Mouse (Mus musculus): ENCODE results near the gene Sox18. TPM values are rescaled to one million over a fixed set of nuclear protein-coding genes. Genes with fewer than 3 reads are reported as not detected.

Sox18 gene
- 10 to 100 TPM; 10.9 to 11.2 TPM for total RNA-seq (2021)
- long read RNA-seq, experiment 1, partial matches to known transcripts: 0 of 4 reads
- long read RNA-seq, experiment 1, other reads (novel, unspliced or antisense): 0 of 4 reads
- long read RNA-seq, experiment 2, partial matches to known transcripts: 0 of 2 reads
- long read RNA-seq, experiment 2, other reads (novel, unspliced or antisense): 0 of 2 reads

- Histone ChIP-seq H3K4me3 (peak within 1 kb of the TSS; percentile 40), H3K27ac (peak within 1 kb of the TSS; percentile 59)
- DNase-seq (ENCODE audit: extremely low spot score in 1 of 2, low spot score in 2 of 2): peak in 1 of 2 experiments; percentile 43
- intact Hi-C loops (cut with DNase I): no loop called here
- TF ChIP-seq CTCF (IDR thresholded peaks at IDR 0.05): no peak
Observed at GRCm38 (mm10) chr2:181671326-181671725, at the start of gene Sox18. TSS of gene Sox18 (minus strand) at chr2:181671640.

- Histone ChIP-seq H3K4me3 (no peak overlapping the region), H3K27ac (no peak overlapping the region)
- intact Hi-C loops (cut with DNase I): loop anchor here (10.0 kb wide), 1 partner anchor 114 kb away; the partner anchor contains the start of gene Pcmtd2
- no peak for DNase-seq (ENCODE audit: extremely low spot score in 1 of 2, low spot score in 2 of 2)
- no peak for TF ChIP-seq CTCF (IDR thresholded peaks at IDR 0.05)
Observed at GRCm38 (mm10) chr2:181721200-181721599, 49.8 kb upstream of the Sox18 start.

DNA sequence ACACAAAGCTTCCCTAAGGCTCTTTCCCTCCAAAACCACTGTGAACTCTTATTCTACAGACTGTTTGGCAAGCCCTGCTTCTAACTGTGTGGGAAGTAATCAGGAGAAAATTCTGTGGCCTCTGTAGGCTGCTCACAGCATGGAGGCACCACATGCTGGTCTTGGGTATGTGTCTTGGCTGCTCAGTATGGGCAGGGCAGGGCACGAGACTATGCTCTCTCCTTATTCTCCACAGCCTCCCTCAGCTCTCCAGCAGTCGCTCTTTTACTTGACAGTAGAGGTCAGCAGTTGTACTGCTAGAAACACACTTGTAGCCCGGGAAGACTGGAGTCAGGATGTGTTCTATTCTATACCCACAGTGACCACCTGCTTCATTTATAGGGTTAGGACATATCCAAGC is 48.6 kb upstream of the Sox18 start:
- intact Hi-C loops (cut with DNase I): loop anchor here (10.0 kb wide), 1 partner anchor 115 kb away; the partner anchor contains the start of gene Pcmtd2
- Histone ChIP-seq H3K4me3 (no peak overlapping the region), H3K27ac (no peak overlapping the region)
- TF ChIP-seq CTCF (IDR thresholded peaks at IDR 0.05): no peak; the same call in none of the 2 replicates
- no peak for DNase-seq (ENCODE audit: extremely low spot score in 1 of 2, low spot score in 2 of 2)

DNA sequence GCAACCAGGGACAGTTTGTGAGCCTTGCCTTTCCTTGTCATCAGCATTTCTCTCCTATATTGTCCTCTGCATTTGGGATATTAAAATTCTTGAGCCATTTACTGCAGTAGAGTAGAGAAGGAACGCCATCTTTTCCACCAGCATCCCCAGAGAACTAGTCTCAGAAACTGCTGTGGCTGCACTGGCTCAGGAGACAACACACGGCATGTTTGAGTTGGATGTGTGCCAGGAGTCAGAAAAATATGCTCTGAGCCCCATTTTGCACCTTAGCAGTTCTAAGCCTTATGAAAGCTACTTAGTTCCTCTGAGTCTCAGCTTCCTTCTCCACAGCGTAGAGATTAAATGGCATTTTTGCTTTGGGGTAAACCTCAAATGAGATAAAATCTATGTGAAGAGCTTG is 45.6 kb upstream of the Sox18 start:
- DNase-seq (ENCODE audit: extremely low spot score in 1 of 2, low spot score in 2 of 2): no peak
- Histone ChIP-seq H3K4me3 (no peak overlapping the region), H3K27ac (no peak overlapping the region)
- intact Hi-C loops (cut with DNase I): no loop called here
- no peak for TF ChIP-seq CTCF (IDR thresholded peaks at IDR 0.05)

- TF ChIP-seq CTCF (IDR thresholded peaks at IDR 0.05): no peak
- DNase-seq (ENCODE audit: extremely low spot score in 1 of 2, low spot score in 2 of 2): no peak
- peak overlapping the region; percentile 58 for H3K4me3 ChIP-seq
- H3K27ac ChIP-seq: peak overlapping the region; percentile 93
- intact Hi-C loops (cut with DNase I): no loop called here
Observed at GRCm38 (mm10) chr2:181715382-181715781, 43.9 kb upstream of the Sox18 start.

DNA sequence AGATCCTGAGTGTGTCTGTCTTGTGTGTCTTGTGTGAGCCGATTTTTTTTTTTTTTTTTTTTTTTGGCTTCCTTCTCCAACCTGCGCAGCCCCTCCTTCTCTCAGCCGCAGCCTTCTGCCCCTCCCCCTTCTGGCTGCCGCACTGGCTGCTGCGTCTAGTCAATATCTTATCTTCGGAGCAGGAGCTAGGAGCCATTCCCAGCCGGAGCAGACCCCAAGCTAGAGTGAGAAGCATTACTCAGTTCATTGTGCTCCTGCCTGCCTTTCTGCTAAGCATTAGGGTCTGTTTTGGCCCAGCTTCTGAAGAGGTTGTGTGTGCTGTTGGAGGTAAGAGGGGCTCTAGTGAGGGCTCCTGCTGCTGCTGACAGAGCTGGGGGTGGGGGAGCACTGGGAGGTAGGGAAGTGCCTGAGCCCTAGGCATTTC is 43.5 kb upstream of the Sox18 start, which contains the start of gene Oprl1:
Gene Oprl1 (plus strand): TSS at position 114 of the 424 bp plus-strand sequence.
- H3K27ac ChIP-seq: peak within 1 kb of the TSS; percentile 93
- intact Hi-C loops (cut with DNase I): no loop called here
- DNase-seq (ENCODE audit: extremely low spot score in 1 of 2, low spot score in 2 of 2): peak; percentile 71 to 75
- peak within 1 kb of the TSS; percentile 58 for H3K4me3 ChIP-seq
- TF ChIP-seq CTCF (IDR thresholded peaks at IDR 0.05): no peak

GRCm38 (mm10) chr2:181713749-181714148 is 42.3 kb upstream of the Sox18 start:
- peak; percentile 49 to 51 for DNase-seq (ENCODE audit: extremely low spot score in 1 of 2, low spot score in 2 of 2)
- no peak for TF ChIP-seq CTCF (IDR thresholded peaks at IDR 0.05)
- Histone ChIP-seq H3K4me3 (no peak overlapping the region), H3K27ac (peak overlapping the region; percentile 93)
- intact Hi-C loops (cut with DNase I): no loop called here

DNA sequence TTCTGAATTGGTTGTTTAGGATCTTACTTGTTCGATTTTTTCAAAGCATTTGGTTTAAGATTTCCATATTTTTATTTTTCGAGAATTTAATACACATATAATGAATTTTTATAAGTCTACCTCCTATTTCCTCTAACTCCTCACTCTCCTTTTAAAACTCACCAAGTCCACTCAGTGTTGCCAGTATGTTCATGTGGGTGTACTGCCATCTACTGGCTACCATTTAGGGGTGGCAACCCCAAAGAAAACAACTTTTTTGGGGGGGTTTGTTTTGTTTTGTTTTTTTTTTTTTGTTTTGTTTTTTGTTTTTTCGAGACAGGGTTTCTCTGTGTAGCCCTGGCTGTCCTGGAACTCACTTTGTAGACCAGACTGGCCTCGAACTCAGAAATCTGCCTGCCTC is 35.2 kb upstream of the Sox18 start:
- peak; percentile 70 for TF ChIP-seq CTCF (IDR thresholded peaks at IDR 0.05)
- no peak for DNase-seq (ENCODE audit: extremely low spot score in 1 of 2, low spot score in 2 of 2)
- Histone ChIP-seq H3K4me3 (no peak overlapping the region), H3K27ac (no peak overlapping the region)
- intact Hi-C loops (cut with DNase I): loop anchor here (5.0 kb wide), 1 partner anchor 49 kb away; the partner anchor contains the start of gene Gm29797

- DNase-seq (ENCODE audit: extremely low spot score in 1 of 2, low spot score in 2 of 2): no peak
- Histone ChIP-seq H3K27ac (no peak within 1 kb of the TSS), H3K4me3 (no peak within 1 kb of the TSS)
- TF ChIP-seq CTCF (IDR thresholded peaks at IDR 0.05): no peak
- intact Hi-C loops (cut with DNase I): no loop called here
Observed at GRCm38 (mm10) chr2:181698241-181698640, 26.8 kb upstream of the Sox18 start, which contains the start of gene Lkaaear1. TSS of gene Lkaaear1 (minus strand) at chr2:181698442.

DNA sequence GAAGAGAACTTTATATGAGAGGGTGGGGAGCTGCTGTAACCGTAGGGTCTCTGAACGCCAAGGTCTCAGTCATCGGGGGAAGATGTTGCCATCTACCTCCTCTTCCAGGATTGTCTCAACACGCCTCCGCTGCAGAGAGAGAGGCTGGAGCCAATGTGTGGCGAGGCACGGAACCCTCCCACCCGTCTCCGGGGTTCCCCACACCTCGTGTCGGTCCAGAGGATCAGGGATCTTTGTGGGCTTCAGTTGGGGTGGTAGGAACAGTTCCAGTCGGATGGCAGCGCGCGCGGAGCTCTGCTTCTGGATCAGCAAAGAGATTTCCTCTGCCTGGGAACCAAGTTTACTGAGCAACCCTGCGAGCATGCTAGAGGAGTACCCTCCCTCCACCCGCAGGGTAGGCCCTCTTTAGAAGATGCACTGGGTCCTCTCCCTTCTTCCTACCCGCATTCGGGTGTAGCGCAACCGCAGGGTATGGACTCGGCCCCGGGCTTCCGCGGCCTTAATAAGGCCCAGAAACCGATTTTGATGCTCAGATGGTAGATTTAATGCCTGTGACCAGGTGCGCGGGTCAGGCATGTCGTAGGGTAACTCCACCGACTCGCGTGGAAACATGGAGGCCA is 25.5 kb upstream of the Sox18 start:
- no peak overlapping the region for H3K4me3 ChIP-seq
- DNase-seq (ENCODE audit: extremely low spot score in 1 of 2, low spot score in 2 of 2): no peak
- intact Hi-C loops (cut with DNase I): no loop called here
- no peak for TF ChIP-seq CTCF (IDR thresholded peaks at IDR 0.05)
- H3K27ac ChIP-seq: no peak overlapping the region

DNA sequence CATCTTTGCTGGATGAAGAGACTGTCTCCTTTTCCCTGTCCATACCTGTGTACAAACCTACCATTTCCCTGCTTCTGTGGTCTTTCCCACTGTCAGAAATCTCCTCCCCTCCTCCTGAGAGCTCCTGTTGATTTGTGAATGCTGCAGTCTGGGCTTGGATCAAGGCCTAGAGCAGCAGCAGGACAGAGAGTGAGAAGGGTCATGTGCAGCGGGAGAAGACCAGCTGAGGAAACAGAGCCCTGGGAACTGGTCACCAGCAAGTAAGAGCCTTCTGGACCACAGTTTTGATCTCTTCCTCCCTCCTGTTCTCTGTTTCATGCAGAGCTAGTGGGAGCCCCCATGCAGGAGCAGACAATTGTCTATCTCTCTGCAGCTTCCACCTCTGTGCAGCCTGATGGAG is 24.3 kb upstream of the Sox18 start:
- DNase-seq (ENCODE audit: extremely low spot score in 1 of 2, low spot score in 2 of 2): no peak
- Histone ChIP-seq H3K4me3 (no peak overlapping the region), H3K27ac (no peak overlapping the region)
- intact Hi-C loops (cut with DNase I): no loop called here
- no peak for TF ChIP-seq CTCF (IDR thresholded peaks at IDR 0.05)

- TF ChIP-seq CTCF (IDR thresholded peaks at IDR 0.05): no peak
- DNase-seq (ENCODE audit: extremely low spot score in 1 of 2, low spot score in 2 of 2): no peak
- H3K27ac ChIP-seq: no peak overlapping the region
- no peak overlapping the region for H3K4me3 ChIP-seq
- intact Hi-C loops (cut with DNase I): no loop called here
Observed at GRCm38 (mm10) chr2:181694581-181694980, 23.1 kb upstream of the Sox18 start.
